Mouse (Mus musculus) heart, postnatal 0 days (tissue): Measurements from ENCODE around the gene Ptms.
A peak's percentile ranks its signal among the peaks of the same experiment; 100 is the strongest.

Experiments used
- CTCF ChIP-seq: IDR thresholded peaks from 2 replicates; pipeline ENCODE4 v1.5.1; 2016; ENCODE audit warnings: antibody characterized with exemption, control low read depth, low read depth
- EP300 ChIP-seq: IDR thresholded peaks from 2 replicates; pipeline ENCODE4 v1.6.1; 2016; ENCODE audit warnings: antibody characterized with exemption, low read depth

- TF ChIP-seq CTCF (peak; percentile 25; the same call in 1 of the 2 replicates), EP300 (no peak)
Observed at GRCm38 (mm10) chr6:124966466-124967118, 46.7 kb upstream of the Ptms start.
